Mouse (Mus musculus) adrenal gland, postnatal 4 days (tissue): ENCODE data around the gene Mettl9. TPM values are rescaled to one million over a fixed set of nuclear protein-coding genes. Genes with fewer than 3 reads are reported as not detected.
"Not testable (repeated sequence)": the region's sequence is repeated elsewhere in the genome, so short reads cannot be mapped to it uniquely, and the experiment has no call there.

Experiments
- DNase-seq, 2 experiments: peaks; one replicate each; pipeline ENCODE4 v3.0.0; 2021 to 2022; ENCODE audit warnings: low spot score in 2 of 2, mixed read lengths in 2 of 2
- long read RNA-seq, 2 experiments: library from polyadenylated mRNA; stranded (forward); transcript quantifications; one replicate each; pipeline ENCODE4 v2.0.0; 2021
- total RNA-seq, 2 experiments: library from RNA; stranded (reverse); gene quantifications; 2 replicates each; pipeline ENCODE4 v1.2.3; 2021

The Mettl9 gene
- 100 to 1,000 TPM; 134 to 136 TPM for total RNA-seq
- long read RNA-seq, experiment 1, transcript Mettl9-201 (5 exons, 1,823 nt) = major isoform, 92 of 133 reads
- long read RNA-seq, experiment 1, partial matches to known transcripts = 4 of 133 reads
- long read RNA-seq, experiment 1, other reads (novel, unspliced or antisense) = 37 of 133 reads
- long read RNA-seq, experiment 2, transcript Mettl9-201 (5 exons, 1,823 nt) = major isoform, 142 of 205 reads
- long read RNA-seq, experiment 2, partial matches to known transcripts = 0 of 205 reads
- long read RNA-seq, experiment 2, other reads (novel, unspliced or antisense) = 60 of 205 reads

DNA sequence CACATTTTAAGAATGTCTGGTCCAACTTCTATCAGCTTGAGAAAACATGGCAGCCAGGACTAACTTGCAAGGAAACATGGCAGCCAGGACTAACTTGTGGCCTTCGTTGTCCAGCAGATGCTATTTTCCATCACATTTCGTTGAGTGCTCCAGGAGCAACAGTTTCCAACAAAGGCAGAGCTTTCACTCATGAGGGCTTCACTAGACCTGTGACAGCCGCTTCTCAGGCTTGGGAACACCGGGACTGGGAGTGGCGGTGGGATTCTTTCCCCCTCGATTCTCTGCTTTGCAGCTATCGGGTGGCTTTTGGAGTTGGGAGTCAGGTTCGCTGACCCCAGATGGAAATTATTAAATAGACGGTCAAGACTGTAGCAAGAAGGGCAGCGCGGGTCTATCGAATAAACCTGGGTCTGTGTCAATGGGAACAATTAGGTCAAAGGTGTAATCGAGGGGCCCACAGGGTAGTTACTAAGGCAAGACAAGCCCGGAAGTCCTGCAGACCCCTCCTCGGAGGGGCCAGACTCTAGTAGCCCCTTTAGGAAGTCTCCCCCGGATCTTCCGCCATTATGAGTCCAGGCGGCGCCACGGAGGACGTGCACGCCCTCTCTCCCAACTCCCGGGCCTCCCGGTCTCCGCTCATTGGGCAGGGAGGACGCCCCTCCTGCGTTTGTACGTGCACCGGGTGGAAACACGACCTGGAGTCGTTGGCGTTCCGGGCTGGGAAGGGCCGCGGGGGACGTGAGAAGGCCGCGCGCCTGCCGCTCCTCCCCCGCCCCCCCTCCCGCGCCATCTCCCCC is at the start of gene Mettl9:
Mettl9 (plus strand) TSS at position 590 of the 797 bp plus-strand sequence.
- DNase-seq = peak; percentile 92 to 96

GRCm38 (mm10) chr7:120991191-120991590 is 43.1 kb upstream of the Mettl9 start:
- DNase-seq = no peak

- DNase-seq = no peak
Measured at GRCm38 (mm10) chr7:120999021-120999530, 35.2 kb upstream of the Mettl9 start.

DNA sequence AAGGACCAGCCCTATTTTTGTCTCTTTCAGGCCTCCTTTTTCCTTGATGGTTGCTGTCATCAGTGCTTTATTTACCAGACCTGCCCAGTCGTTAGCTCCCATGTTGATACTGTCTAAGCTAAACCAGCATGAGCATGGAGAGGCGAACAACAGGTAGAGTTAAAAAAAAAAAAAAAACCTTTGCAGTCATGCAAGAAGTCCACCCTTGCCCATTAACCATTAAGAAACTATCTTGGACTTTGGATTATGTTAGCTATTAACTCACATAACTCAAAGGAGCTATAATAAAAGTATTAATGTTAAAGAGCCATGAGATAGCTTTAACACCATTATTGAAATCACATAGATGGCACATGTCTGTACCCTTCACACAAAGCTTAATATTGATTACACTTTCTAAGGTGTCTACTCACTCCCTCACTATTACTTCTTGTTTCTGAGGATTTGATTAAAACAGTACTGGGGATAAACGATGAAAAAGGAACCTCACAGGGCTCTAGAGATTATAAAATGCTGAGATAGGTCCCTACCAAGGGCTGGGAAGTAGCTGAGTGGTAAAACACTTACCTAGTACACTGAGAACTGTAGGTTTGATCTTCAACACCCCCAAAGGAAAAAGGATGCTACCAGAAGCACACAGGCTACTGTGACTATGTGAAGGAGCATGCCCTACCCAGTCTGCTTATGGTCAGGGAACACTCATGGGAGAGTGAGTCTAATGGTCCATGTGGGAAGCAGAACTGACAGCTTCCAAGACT is 34.0 kb upstream of the Mettl9 start:
- no peak for DNase-seq

- no peak for DNase-seq
Measured at GRCm38 (mm10) chr7:121001879-121002278, 32.4 kb upstream of the Mettl9 start.

DNA sequence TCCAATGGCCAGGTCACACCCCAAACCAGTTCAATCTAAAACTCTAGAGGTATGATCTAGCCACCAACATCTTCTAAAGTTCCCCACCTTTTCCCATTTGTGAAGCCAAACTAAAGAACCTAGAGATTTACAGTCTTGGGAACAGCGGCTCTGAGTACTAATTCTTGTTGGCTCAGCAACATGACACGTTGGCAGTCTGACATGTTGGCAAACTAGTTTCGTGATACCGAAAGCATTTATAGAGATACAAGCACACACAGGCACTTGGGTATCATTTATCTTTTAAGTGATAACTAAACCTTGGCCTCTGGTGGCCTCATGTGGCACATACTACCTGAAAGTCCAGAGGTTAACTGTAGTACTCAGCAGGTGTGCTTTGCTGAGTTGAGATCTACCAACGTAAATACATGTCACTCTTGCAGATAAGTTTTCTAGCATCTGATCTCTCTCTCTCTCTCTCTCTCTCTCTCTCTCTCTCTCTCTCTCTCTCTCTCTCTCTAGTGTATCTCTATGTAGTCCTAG is 31.8 kb upstream of the Mettl9 start:
- DNase-seq = no peak

GRCm38 (mm10) chr7:121003793-121004418 is 30.3 kb upstream of the Mettl9 start:
- no peak for DNase-seq

DNA sequence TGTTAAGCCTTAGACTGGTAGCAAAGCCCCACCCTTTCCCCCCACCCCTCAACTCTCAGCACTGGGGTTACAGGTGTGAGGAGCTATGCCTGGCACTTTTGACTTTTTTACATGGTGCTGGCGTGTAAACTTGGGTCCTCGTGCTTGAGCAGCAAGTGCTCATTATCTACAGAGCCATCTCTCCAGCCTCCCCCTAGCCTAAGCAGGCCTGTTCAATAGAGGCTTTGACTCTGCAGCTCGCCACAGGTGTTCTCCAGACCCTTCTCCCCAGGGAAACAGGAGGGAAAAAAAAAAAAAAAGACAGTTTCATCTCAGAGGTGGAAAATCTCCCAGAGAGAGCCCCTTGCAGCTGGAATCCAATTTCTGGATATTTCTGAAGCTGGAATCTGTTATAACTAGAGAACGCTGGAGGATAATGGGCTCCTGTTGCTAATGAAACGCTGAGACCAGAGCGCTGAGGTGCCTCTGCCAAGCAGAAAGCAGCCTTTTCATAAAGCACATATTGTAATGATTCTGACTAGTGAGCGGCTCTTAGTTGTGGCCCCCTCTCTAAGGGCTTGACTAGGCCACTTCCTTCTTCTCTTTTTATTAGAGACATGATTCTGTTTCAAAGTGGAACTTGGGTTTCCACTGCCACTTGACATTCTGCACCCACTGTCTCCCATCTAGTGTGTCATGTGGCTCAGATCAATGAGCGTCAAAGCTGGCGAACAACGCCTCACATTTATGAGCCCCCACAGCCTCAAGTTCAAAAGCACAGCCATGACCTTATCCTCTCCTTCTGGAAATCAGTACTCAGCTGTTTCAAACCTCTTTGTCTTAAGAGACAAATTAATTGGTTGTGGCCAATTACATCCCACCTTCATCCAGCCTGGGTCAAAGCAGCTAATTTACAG is 22.2 kb upstream of the Mettl9 start:
- DNase-seq = no peak

GRCm38 (mm10) chr7:121014486-121014885 is 19.8 kb upstream of the Mettl9 start:
- DNase-seq = no peak

DNA sequence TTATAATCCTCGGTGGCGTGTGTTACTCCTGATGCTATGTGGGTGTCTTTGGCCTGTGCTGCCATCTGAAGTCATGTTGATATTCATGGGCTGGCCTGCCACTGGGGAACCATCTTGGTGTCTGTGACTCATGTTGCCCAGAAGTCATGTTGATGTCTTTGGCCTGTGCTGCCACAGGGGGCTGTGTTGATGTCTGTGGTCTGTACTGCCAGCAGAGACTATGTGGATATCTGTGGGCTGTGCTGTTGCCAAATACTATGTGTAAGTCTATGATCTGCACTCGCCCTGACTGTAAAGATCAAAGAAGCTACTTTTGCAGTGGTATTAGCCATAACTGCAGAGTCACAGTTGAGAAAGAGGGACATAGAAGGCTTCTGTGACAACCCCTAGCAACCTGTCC is 15.5 kb upstream of the Mettl9 start:
- no peak for DNase-seq

DNA sequence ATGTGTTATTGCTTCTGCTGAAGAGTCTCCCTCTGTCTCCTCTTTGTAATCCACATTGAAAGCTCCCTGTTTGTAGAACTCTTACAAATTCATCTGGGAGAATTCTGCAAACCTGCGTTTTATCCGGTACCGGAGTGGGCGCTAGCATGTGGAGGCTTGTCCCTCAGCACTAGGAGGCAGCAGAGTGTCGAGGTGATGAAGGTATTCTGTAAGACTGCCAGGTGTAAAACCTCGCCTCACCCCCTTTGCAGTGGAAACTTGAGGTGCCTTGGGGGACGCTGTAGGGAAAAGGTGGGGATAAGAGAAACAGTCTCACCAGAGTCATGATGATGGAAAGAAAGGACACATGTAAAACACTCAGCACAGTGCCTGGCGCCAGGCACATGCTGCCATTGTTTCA is 14.0 kb upstream of the Mettl9 start:
- DNase-seq = no peak

- no peak for DNase-seq
Measured at GRCm38 (mm10) chr7:121025221-121026008, 8.8 kb upstream of the Mettl9 start.

- DNase-seq = no peak
Measured at GRCm38 (mm10) chr7:121026300-121026699, 7.9 kb upstream of the Mettl9 start.

GRCm38 (mm10) chr7:121029947-121030346 is 4.3 kb upstream of the Mettl9 start:
- not testable (repeated sequence) for DNase-seq

DNA sequence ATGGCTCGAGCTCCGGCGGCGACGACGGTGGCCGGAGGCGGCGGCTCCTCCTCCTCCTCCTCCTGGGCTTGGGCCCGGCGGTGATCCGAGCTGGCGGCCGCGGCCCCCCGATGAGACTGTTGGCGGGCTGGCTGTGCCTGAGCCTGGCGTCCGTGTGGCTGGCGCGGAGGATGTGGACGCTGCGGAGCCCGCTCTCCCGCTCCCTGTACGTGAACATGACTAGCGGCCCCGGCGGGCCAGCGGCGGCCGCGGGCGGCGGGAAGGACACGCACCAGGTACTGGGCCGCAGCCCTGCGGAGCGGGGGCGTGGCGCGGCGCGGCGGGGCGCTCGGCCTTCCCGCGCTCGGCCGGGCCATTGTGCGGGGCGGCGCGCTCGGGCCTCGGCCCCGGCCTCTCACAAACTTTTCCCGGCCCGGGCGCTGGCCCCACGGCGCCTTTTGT is 476 bp downstream of the Mettl9 start:
- DNase-seq = no peak

- DNase-seq = peak; percentile 6 to 29
Measured at GRCm38 (mm10) chr7:121035161-121035721, 996 bp downstream of the Mettl9 start.

DNA sequence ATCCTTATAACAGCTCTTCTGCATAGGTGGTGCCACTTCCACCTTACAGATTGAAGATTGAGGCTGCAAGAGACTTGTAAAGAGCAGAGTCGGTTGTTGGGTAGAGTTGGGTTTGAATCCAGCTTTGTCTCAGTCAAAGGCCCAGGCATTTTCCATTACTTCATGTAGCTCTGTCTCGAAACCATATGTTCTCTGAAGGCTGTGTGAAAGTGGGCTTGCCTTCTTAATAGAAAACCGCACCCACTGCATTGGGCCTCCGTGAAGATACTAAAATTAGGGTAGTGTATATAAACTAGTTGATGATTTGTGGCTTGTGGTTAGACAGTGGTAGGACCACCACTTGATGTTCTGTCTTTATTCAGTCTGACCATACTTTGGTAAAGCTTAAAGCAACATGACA is 6.3 kb downstream of the Mettl9 start:
- DNase-seq = no peak

DNA sequence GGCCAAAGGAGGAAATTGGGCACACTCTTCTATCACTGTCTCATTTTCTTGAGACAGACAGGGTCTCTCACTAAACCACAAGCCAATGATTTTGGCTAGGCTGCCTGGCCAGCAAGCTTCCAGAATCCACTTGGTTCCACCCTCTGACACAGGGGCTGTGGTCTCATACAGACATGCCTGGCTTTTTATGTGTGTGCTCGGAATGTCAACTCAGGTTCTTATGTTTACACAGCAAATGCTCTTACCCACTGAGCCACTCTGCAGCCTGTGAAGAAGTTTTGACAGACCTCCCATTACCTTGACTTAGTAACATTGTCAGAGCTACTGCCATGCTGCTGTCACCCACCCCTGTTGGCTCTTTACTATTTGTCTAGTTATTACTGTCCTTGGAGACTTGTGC is 7.7 kb downstream of the Mettl9 start:
- no peak for DNase-seq

DNA sequence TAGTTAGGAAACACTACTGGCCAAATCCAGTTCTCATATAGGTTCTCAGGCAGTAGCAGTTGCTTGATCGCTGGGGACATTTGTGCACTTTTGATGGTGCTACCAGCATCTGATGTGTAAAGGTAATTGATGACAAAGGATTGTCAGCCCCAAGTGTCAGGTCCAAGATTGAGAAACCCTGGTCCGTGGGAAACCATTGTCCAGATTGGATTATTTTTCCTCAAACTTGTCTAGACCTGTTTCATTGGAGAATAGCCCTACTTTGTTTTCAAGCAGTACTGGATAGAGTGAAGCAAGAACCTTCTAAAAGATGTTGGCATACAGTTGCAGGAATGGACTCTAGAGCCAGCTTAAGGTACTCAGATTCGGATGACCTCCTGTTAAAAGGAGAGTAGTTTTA is 8.8 kb downstream of the Mettl9 start:
- no peak for DNase-seq
